Mouse (Mus musculus) liver, embryonic 16.5 days (tissue): ENCODE data around the gene Gm13089. TPM values are rescaled to one million over a fixed set of nuclear protein-coding genes. Genes with fewer than 3 reads are reported as not detected.
"Not testable (repeated sequence)": the region's sequence is repeated elsewhere in the genome, so short reads cannot be mapped to it uniquely, and the experiment has no call there.

Experiments
- ATAC-seq: fragments of 200-750 bp; cut with Nextera tagmentation; 2 replicates; pipeline ENCODE4 v1.8.0; 2017; ENCODE audit warnings: low read depth, mild to moderate bottlenecking, moderate number of reproducible peaks, moderate library complexity
- H3K27ac ChIP-seq: fragments of 300-500 bp; sonication (generic); 2 replicates; pipeline ENCODE4 v1.5.1; 2014; ENCODE audit warnings: mild to moderate bottlenecking, low read length
- H3K27me3 ChIP-seq: fragments of 300-500 bp; sonication (generic); 2 replicates; pipeline ENCODE4 v1.6.1; 2014; ENCODE audit warnings: low read depth, low read length, mixed read lengths; ENCODE audit not compliant: control insufficient read depth, insufficient read depth
- H3K36me3 ChIP-seq: fragments of 300-500 bp; sonication (generic); 2 replicates; pipeline ENCODE4 v1.6.1; 2014; ENCODE audit warnings: mild to moderate bottlenecking; ENCODE audit not compliant: control insufficient read depth, insufficient read depth
- H3K4me1 ChIP-seq: fragments of 300-500 bp; sonication (generic); 2 replicates; pipeline ENCODE4 v1.6.1; 2014; ENCODE audit warnings: low read depth, low read length, mixed read lengths; ENCODE audit not compliant: control insufficient read depth
- H3K4me2 ChIP-seq: fragments of 300-500 bp; sonication (generic); 2 replicates; pipeline ENCODE4 v1.6.1; 2014; ENCODE audit warnings: low read depth, low read length, mixed read lengths
- H3K4me3 ChIP-seq: fragments of 300-500 bp; sonication (generic); 2 replicates; pipeline ENCODE4 v1.5.1; 2014; ENCODE audit warnings: low read depth, mild to moderate bottlenecking, low read length
- H3K9ac ChIP-seq: fragments of 300-500 bp; sonication (generic); 2 replicates; pipeline ENCODE4 v1.6.1; 2014; ENCODE audit warnings: low read depth, low read length
- H3K9me3 ChIP-seq: fragments of 300-500 bp; sonication (generic); replicated peaks from 2 replicates; pipeline ENCODE4 v1.6.1; 2016; ENCODE audit warnings: low read length; ENCODE audit not compliant: control insufficient read depth
- whole genome bisulfite sequencing: fragments of 180-500 bp; shearing (Covaris S2); extraction: QIAGEN DNeasy Blood & Tissue Kit; methylation state at CpG from one replicate; pipeline ENCODE4 v1.1.7; 2014; ENCODE audit not compliant: insufficient replicate concordance; 5-methylcytosine and 5-hydroxymethylcytosine counted together
- polyA plus RNA-seq: library from polyadenylated mRNA; unstranded; fragments of >200 nt; fragmentation: Nextera tagmentation; extraction: Ambion mirVana; gene quantifications from 2 replicates; pipeline ENCODE4 v1.2.1, GENCODE M21; 2015

Gm13089 gene
- polyA plus RNA-seq = not detected in 2 replicates

GRCm38 (mm10) chr4:143702611-143703010 lies at the start of gene Gm13089:
Gene Gm13089 (minus strand): TSS chr4:143702711.
- Histone ChIP-seq H3K4me1 (no peaks in the 10 kb centered on the region), H3K36me3 (no peaks in the 10 kb centered on the region), H3K27ac (no peak within 1 kb of the TSS), H3K9me3 (no peaks in the 10 kb centered on the region; the same call in 1 of the 2 replicates), H3K27me3 (no peaks in the 10 kb centered on the region), H3K4me3 (no peak within 1 kb of the TSS), H3K9ac (no peak within 1 kb of the TSS), H3K4me2 (no peak within 1 kb of the TSS)
- WGBS = 53% methylated on average over 2 of the region's 2 CpGs
- ATAC-seq = no peak

DNA sequence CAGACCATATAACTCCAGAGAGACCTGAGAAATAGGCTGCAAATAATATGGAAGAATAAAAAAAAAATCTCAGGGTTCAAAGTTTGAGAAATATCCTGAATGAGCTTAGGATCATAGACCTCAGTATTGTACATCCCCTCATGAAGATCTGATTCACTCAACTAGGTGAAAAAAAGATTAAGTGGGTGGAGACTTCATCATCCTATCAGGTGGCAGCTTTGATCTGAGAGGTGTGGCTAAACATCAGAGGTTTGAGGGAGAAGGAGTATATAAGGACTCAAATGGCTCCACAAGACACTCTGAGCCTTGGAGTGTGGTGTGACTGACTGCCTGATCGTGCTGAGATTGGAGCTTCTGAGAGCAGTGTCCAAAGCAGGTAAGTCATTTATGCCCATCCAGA lies 16.6 kb upstream of the Gm13089 start, which contains the start of gene Gm13078:
TSS of gene Gm13078 (plus strand) at position 301 of the 400 bp plus-strand sequence.
- H3K4me2 ChIP-seq = no peak within 1 kb of the TSS
- no peak within 1 kb of the TSS for H3K27ac ChIP-seq
- no peaks in the 10 kb centered on the region for H3K9me3 ChIP-seq
- no peak for ATAC-seq
- WGBS = 58% methylated on average over 1 of the region's 1 CpGs
- no peaks in the 10 kb centered on the region for H3K27me3 ChIP-seq
- no peaks in the 10 kb centered on the region for H3K4me1 ChIP-seq
- no peak within 1 kb of the TSS for H3K9ac ChIP-seq
- H3K36me3 ChIP-seq = no peaks in the 10 kb centered on the region
- H3K4me3 ChIP-seq = no peak within 1 kb of the TSS

DNA sequence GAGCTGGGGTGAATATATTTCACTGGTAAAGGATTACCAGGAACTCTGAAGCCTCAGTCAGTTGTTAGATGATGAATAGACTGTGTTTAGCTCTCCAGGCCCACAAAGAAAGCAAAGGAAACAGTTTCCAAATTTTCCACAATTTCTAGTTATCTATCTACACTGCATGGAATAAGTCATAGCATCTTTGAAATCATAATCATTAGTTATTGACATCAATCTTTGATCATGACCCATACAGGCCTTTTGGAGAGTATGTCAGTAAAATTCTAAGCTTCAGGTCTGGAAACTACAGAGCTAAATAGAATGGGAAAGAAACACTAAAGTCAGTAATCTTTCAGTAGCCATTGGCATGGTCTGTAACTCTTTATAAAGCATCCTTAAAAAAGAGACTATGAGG lies 45.4 kb downstream of the Gm13089 start, which contains the start of gene Gm13088:
TSS of gene Gm13088 (minus strand) at position 101 of the 400 bp plus-strand sequence.
- H3K9ac ChIP-seq, H3K27ac ChIP-seq, H3K4me3 ChIP-seq, H3K36me3 ChIP-seq, ATAC-seq, H3K4me1 ChIP-seq, H3K4me2 ChIP-seq, H3K27me3 ChIP-seq, H3K9me3 ChIP-seq: not testable (repeated sequence)

Other genes with a start within 250 kb of the Gm13089 start
- gene Gm13043, start 191.4 kb downstream of the Gm13089 start, polyA plus RNA-seq = not detected in 2 replicates
- gene Gm13040, start 166.8 kb downstream of the Gm13089 start, polyA plus RNA-seq = not detected in 2 replicates
- not detected in 2 replicates for gene BC080695, start 151.0 kb downstream of the Gm13089 start, polyA plus RNA-seq
- gene Gm13057, start 151.0 kb downstream of the Gm13089 start, polyA plus RNA-seq = not detected in 2 replicates
- gene Gm13083, start 87.7 kb downstream of the Gm13089 start, polyA plus RNA-seq = not detected in 2 replicates
- not detected in 2 replicates for gene Gm13088, start 45.5 kb downstream of the Gm13089 start, polyA plus RNA-seq
- not detected in 2 replicates for gene Gm13078, start 16.7 kb upstream of the Gm13089 start, polyA plus RNA-seq
- not detected in 2 replicates for gene Gm13023, start 86.6 kb upstream of the Gm13089 start, polyA plus RNA-seq
- not detected in 2 replicates for gene Gm13084, start 113.4 kb upstream of the Gm13089 start, polyA plus RNA-seq
- gene Gm13103, start 143.8 kb upstream of the Gm13089 start, polyA plus RNA-seq = not detected in 2 replicates
- not detected in 2 replicates for gene Pramef6, start 197.7 kb upstream of the Gm13089 start, polyA plus RNA-seq
- gene Pramef25, start 248.3 kb upstream of the Gm13089 start, polyA plus RNA-seq = not detected in 2 replicates